Mouse (Mus musculus): Measurements from ENCODE around the gene 2210017I01Rik.

- TF ChIP-seq POLR2A (IDR thresholded peaks at IDR 0.05; ENCODE audit: insufficient read depth, low read length) (no peak), CTCF (IDR thresholded peaks at IDR 0.05; ENCODE audit: low read depth, low read length) (no peak), EP300 (IDR thresholded peaks at IDR 0.05; ENCODE audit: insufficient read depth, low read depth, low read length) (no peak)
Measured at GRCm38 (mm10) chr3:92565418-92565817, 41.9 kb downstream of the 2210017I01Rik start.

Data from ES-Bruce4 (cell line).